Mouse (Mus musculus) thymus, adult 2 months (tissue): ENCODE data around the gene Ager. TPM values are rescaled to one million over a fixed set of nuclear protein-coding genes. Genes with fewer than 3 reads are reported as not detected.

Experiments used
- DNase-seq: peaks from one replicate; pipeline ENCODE4 v3.0.0; 2021
- H3K27ac ChIP-seq: fragments of 200-500 bp; 2 replicates; pipeline ENCODE4 v1.5.1; 2012; ENCODE audit warnings: low read length, control low read depth; ENCODE audit not compliant: control insufficient read depth, insufficient read depth
- H3K27me3 ChIP-seq: fragments of 200-500 bp; 2 replicates; pipeline ENCODE4 v1.6.1; 2012; ENCODE audit warnings: mild to moderate bottlenecking, low read length, moderate library complexity, mixed read lengths; ENCODE audit not compliant: control insufficient read depth, insufficient read depth
- H3K36me3 ChIP-seq: fragments of 200-500 bp; 2 replicates; pipeline ENCODE4 v1.6.1; 2012; ENCODE audit warnings: mild to moderate bottlenecking, low read length, moderate library complexity; ENCODE audit not compliant: control insufficient read depth, insufficient read depth
- H3K4me1 ChIP-seq: fragments of 200-500 bp; replicated peaks from 2 replicates; pipeline ENCODE4 v1.6.1; 2012; ENCODE audit warnings: low read length; ENCODE audit not compliant: control insufficient read depth, insufficient read depth
- H3K4me3 ChIP-seq: fragments of 200-500 bp; 2 replicates; pipeline ENCODE4 v1.5.1; 2012; ENCODE audit warnings: mild to moderate bottlenecking, low read length, control low read depth, moderate library complexity; ENCODE audit not compliant: control insufficient read depth, insufficient read depth
- CTCF ChIP-seq: fragments of 200-500 bp; IDR thresholded peaks from 2 replicates; pipeline ENCODE4 v1.5.1; 2012; ENCODE audit warnings: mild to moderate bottlenecking, control low read depth, low read length, moderate library complexity, borderline replicate concordance; ENCODE audit not compliant: control insufficient read depth, poor library complexity, insufficient read depth; ENCODE audit errors: extremely low read depth
- POLR2A ChIP-seq: fragments of 200-500 bp; IDR thresholded peaks from 2 replicates; pipeline ENCODE4 v1.6.1; 2012; ENCODE audit warnings: mild to moderate bottlenecking, low read length, control low read depth, moderate library complexity; ENCODE audit not compliant: control insufficient read depth, poor library complexity, insufficient read depth; ENCODE audit errors: extremely low read depth
- WGBS: fragments of 180-500 bp; shearing (Covaris S2); methylation state at CpG from one replicate; pipeline ENCODE4 v1.1.7; 2018; 5-methylcytosine and 5-hydroxymethylcytosine counted together
- polyA plus RNA-seq: library from polyadenylated mRNA; depleted of rRNA; stranded (reverse); fragments of >200 nt; gene quantifications from 2 replicates; pipeline ENCODE4 v1.2.3, GENCODE M21; 2012

Gene Ager
- polyA plus RNA-seq, 1 experiment: 18.8 TPM

GRCm38 (mm10) chr17:34587814-34588213 is 9.8 kb upstream of the Ager start:
- TF ChIP-seq POLR2A: no peak
- TF ChIP-seq CTCF: no peak
- DNase-seq: no peak
- peak overlapping the region; percentile 79 for H3K4me3 ChIP-seq
- H3K27me3 ChIP-seq: no peaks in the 10 kb centered on the region
- H3K36me3 ChIP-seq: no peaks in the 10 kb centered on the region
- peak overlapping the region; percentile 54 for H3K27ac ChIP-seq
- under 1% methylated on average over 19 of the region's 19 CpGs for WGBS
- peaks cover 25% of the 10 kb centered on the region for H3K4me1 ChIP-seq

- Histone ChIP-seq H3K4me3 (peak overlapping the region; percentile 23; the same call in 1 of the 2 replicates), H3K27ac (peak overlapping the region; percentile 95), H3K4me1 (peaks cover 33% of the 10 kb centered on the region), H3K36me3 (no peaks in the 10 kb centered on the region), H3K27me3 (no peaks in the 10 kb centered on the region)
- no peak for TF ChIP-seq POLR2A
- no peak for DNase-seq
- 44% methylated on average over 3 of the region's 3 CpGs for WGBS
These were observed 8.9 kb upstream of the Ager start for GRCm38 (mm10) chr17:34588767-34589166.

- Histone ChIP-seq H3K4me1 (peaks cover 38% of the 10 kb centered on the region), H3K27me3 (no peaks in the 10 kb centered on the region), H3K4me3 (peak overlapping the region; percentile 65), H3K36me3 (peaks cover under 1% of the 10 kb centered on the region), H3K27ac (peak overlapping the region; percentile 95)
- WGBS: 5% methylated on average over 7 of the region's 7 CpGs
- DNase-seq: no peak
- TF ChIP-seq POLR2A (no peak), CTCF (no peak)
These were observed 8.5 kb upstream of the Ager start for GRCm38 (mm10) chr17:34589206-34589605.

- H3K4me1 ChIP-seq: peaks cover 38% of the 10 kb centered on the region
- TF ChIP-seq CTCF (no peak), POLR2A (peak; percentile 93)
- DNase-seq: peak; percentile 81
- 1% methylated on average over 7 of the region's 7 CpGs for WGBS
- H3K27me3 ChIP-seq: no peaks in the 10 kb centered on the region
- peaks cover 6% of the 10 kb centered on the region for H3K36me3 ChIP-seq
- peak within 1 kb of the TSS; percentile 95 for H3K27ac ChIP-seq
- peak within 1 kb of the TSS; percentile 65 for H3K4me3 ChIP-seq
These were observed 8.0 kb upstream of the Ager start, which contains the start of gene Gpsm3 for GRCm38 (mm10) chr17:34589681-34590101. Gene Gpsm3, plus strand, starts transcription at chr17:34589806.

GRCm38 (mm10) chr17:34590154-34590987 is 7.3 kb upstream of the Ager start:
- 37% methylated on average over 15 of the region's 15 CpGs for WGBS
- Histone ChIP-seq H3K4me3 (peak overlapping the region; percentile 65), H3K27ac (peak overlapping the region; percentile 95), H3K4me1 (peaks cover 38% of the 10 kb centered on the region), H3K36me3 (peaks cover 13% of the 10 kb centered on the region), H3K27me3 (no peaks in the 10 kb centered on the region)
- DNase-seq: peak; percentile 39
- TF ChIP-seq CTCF: no peak
- TF ChIP-seq POLR2A: no peak

GRCm38 (mm10) chr17:34591029-34591993 is 6.4 kb upstream of the Ager start, which contains the start of gene Pbx2:
Gene Pbx2, plus strand, starts transcription at chr17:34591266.
- Histone ChIP-seq H3K4me1 (peaks cover 32% of the 10 kb centered on the region), H3K27me3 (no peaks in the 10 kb centered on the region), H3K4me3 (peak within 1 kb of the TSS; percentile 76), H3K36me3 (peaks cover 20% of the 10 kb centered on the region), H3K27ac (peak within 1 kb of the TSS; percentile 95)
- TF ChIP-seq CTCF: no peak
- TF ChIP-seq POLR2A: no peak
- WGBS: 4% methylated on average over 21 of the region's 21 CpGs
- DNase-seq: peak; percentile 46
